In genomic region chr17:29552162-29552732, GRCm38 (mm10) we compare ENCODE assay signal across 7 mouse cellular contexts. TPM values are rescaled to one million over a fixed set of nuclear protein-coding genes. Genes with fewer than 3 reads are reported as not detected.
DNase-seq lines count a peak whose midpoint lies in the region; ATAC-seq and TF ChIP-seq lines count a peak whose summit lies in the region.

Gene Tmem217, minus strand, starts transcription at chr17:29552385.

- peaks cover 12% of the 10 kb centered on the region for H3K79me2 ChIP-seq in CH12.LX (replicated peaks; ENCODE audit: control insufficient read depth, extremely low read depth, insufficient read depth, poor library complexity, severe bottlenecking)
- peaks cover 21% of the 10 kb centered on the region for H3K79me2 ChIP-seq in myocyte (ENCODE audit: control insufficient read depth, insufficient read depth)

- peak; percentile 17 for TF ChIP-seq RAD21 in CH12.LX (IDR thresholded peaks at IDR 0.05; ENCODE audit: low read depth, low read length)

- TF ChIP-seq CTCF in kidney, adult 2 months (conservative IDR thresholded peaks at IDR 0.05; ENCODE audit: insufficient read depth, insufficient read length, low read depth, low read length), result no peak
- TF ChIP-seq CTCF in CH12.LX (conservative IDR thresholded peaks at IDR 0.05 in 1 of 2, IDR thresholded peaks at IDR 0.05 in 1 of 2; ENCODE audit: low read depth in 2 of 2, low read length in 2 of 2), result peak in 1 of 2 experiments; percentile 51; a peak in 2 of 4 replicates

- no peak within 1 kb of the TSS for H3K9ac ChIP-seq in kidney, embryonic 15.5 days
- peak within 1 kb of the TSS; percentile 28; the same call in 1 of the 2 replicates for H3K9ac ChIP-seq in CH12.LX (ENCODE audit: insufficient read depth, low read depth)
- H3K9ac ChIP-seq in embryonic facial prominence, embryonic 15.5 days, result no peak within 1 kb of the TSS

- no peak for TF ChIP-seq EP300 in CH12.LX (IDR thresholded peaks at IDR 0.05; ENCODE audit: low read length)

- H3K4me1 ChIP-seq in kidney, embryonic 15.5 days, result peaks cover 37% of the 10 kb centered on the region
- H3K4me1 ChIP-seq in kidney, adult 2 months (ENCODE audit: control insufficient read depth, insufficient read depth, low read length), result peaks cover 18% of the 10 kb centered on the region; the same call in 1 of the 2 replicates
- peaks cover 4 to 36% of the 10 kb centered on the region in 2 experiments; a peak in 3 of 4 replicates for H3K4me1 ChIP-seq in CH12.LX (ENCODE audit: control insufficient read depth in 1 of 2, insufficient read depth in 2 of 2)
- peaks cover 25% of the 10 kb centered on the region for H3K4me1 ChIP-seq in embryonic facial prominence, embryonic 15.5 days

- dilution Hi-C loops in CH12.LX (cut with MboI; ENCODE audit: extremely low pct_ligation_motif_present, extremely low pct_unique_long_range_greater_than_20kb, low sequenced_read_pairs), result no loop called here

- 78% methylated on average over 5 of the region's 5 CpGs for WGBS in kidney, embryonic 15.5 days
- 67% methylated on average over 5 of the region's 5 CpGs for WGBS in kidney, adult 2 months
- WGBS in embryonic facial prominence, embryonic 15.5 days, result 90% methylated on average over 5 of the region's 5 CpGs

- 0 out of 2 replicates have a peak within 1 kb of the TSS, but pooled peaks have one; percentile 77 for H3K27ac ChIP-seq in kidney, embryonic 15.5 days
- no peak within 1 kb of the TSS for H3K27ac ChIP-seq in kidney, adult 2 months (ENCODE audit: insufficient read depth, low read depth, low read length)
- no peak within 1 kb of the TSS for H3K27ac ChIP-seq in CH12.LX (ENCODE audit: insufficient read depth, low read depth)
- no peak within 1 kb of the TSS for H3K27ac ChIP-seq in embryonic facial prominence, embryonic 15.5 days (replicated peaks)

- H3K4me3 ChIP-seq in kidney, embryonic 15.5 days (replicated peaks), result peak within 1 kb of the TSS; percentile 92; the same call in 1 of the 2 replicates
- H3K4me3 ChIP-seq in kidney, adult 2 months (ENCODE audit: insufficient read depth, low read depth, low read length), result no peak within 1 kb of the TSS
- H3K4me3 ChIP-seq in CH12.LX (replicated peaks in 1 of 3; ENCODE audit: low read depth in 2 of 3, low read length in 2 of 3, poor library complexity in 1 of 3) (peak within 1 kb of the TSS in 2 of 3 experiments; percentile 33 to 99), myocyte (peak within 1 kb of the TSS; percentile 73)
- H3K4me3 ChIP-seq in embryonic facial prominence, embryonic 15.5 days (replicated peaks), result no peak within 1 kb of the TSS

- H3ac ChIP-seq in myocyte (ENCODE audit: control insufficient read depth, insufficient read length), result no peak within 1 kb of the TSS

- TF ChIP-seq POLR2A in kidney, adult 2 months (IDR thresholded peaks at IDR 0.05; ENCODE audit: low read depth, low read length), result no peak
- TF ChIP-seq POLR2A in CH12.LX (IDR thresholded peaks at IDR 0.05; ENCODE audit: low read depth, low read length) (no peak), myocyte (IDR thresholded peaks at IDR 0.05; ENCODE audit: insufficient read length, low read depth) (no peak)

- H3K4me2 ChIP-seq in kidney, embryonic 15.5 days, result peak within 1 kb of the TSS; percentile 77
- H3K4me2 ChIP-seq in CH12.LX (ENCODE audit: insufficient read depth, low read depth, poor library complexity, severe bottlenecking), result peak within 1 kb of the TSS; percentile 76
- H3K4me2 ChIP-seq in embryonic facial prominence, embryonic 15.5 days (replicated peaks), result peak within 1 kb of the TSS; percentile 90; the same call in 1 of the 2 replicates
- peak within 1 kb of the TSS; percentile 92 for H3K4me2 ChIP-seq in myocyte (ENCODE audit: low read depth)

- no peaks in the 10 kb centered on the region for H3K9me3 ChIP-seq in kidney, embryonic 15.5 days (replicated peaks)
- no peaks in the 10 kb centered on the region for H3K9me3 ChIP-seq in CH12.LX (replicated peaks; ENCODE audit: low read length)
- no peaks in the 10 kb centered on the region for H3K9me3 ChIP-seq in embryonic facial prominence, embryonic 15.5 days (replicated peaks)

- DNase-seq in kidney, adult 2 months, result no peak
- no peak for DNase-seq in CH12.LX (ENCODE audit: extremely low read depth)
- DNase-seq in retina, embryonic 14.5 days (ENCODE audit: low spot score), result no peak
- no peak for DNase-seq in cerebellum, postnatal 25 days

- ATAC-seq in kidney, embryonic 15.5 days (replicated peaks; ENCODE audit: low FRiP score), result no peak
- ATAC-seq in embryonic facial prominence, embryonic 15.5 days (ENCODE audit: insufficient number of reproducible peaks, low FRiP score, low TSS enrichment, low read depth), result no peak

- in situ Hi-C loops in CH12.LX (cut with MboI; ENCODE audit: low pct_ligation_motif_present, low pct_unique_long_range_greater_than_20kb, low sequenced_read_pairs), result loop anchor here (5.0 kb wide), 1 partner anchor 50 kb away; no protein-coding TSS in a partner anchor

- no peaks in the 10 kb centered on the region for H3K36me3 ChIP-seq in kidney, embryonic 15.5 days
- H3K36me3 ChIP-seq in kidney, adult 2 months (ENCODE audit: control insufficient read depth, insufficient read depth, low read length), result no peaks in the 10 kb centered on the region
- peaks cover 0 to 32% of the 10 kb centered on the region in 2 experiments for H3K36me3 ChIP-seq in CH12.LX (replicated peaks in 1 of 2; ENCODE audit: control insufficient read depth in 1 of 2, insufficient read depth in 1 of 2, low read length in 1 of 2)
- no peaks in the 10 kb centered on the region for H3K36me3 ChIP-seq in embryonic facial prominence, embryonic 15.5 days
- no peaks in the 10 kb centered on the region for H3K36me3 ChIP-seq in myocyte (ENCODE audit: control insufficient read depth, insufficient read depth)

- H3K27me3 ChIP-seq in kidney, embryonic 15.5 days, result no peaks in the 10 kb centered on the region
- H3K27me3 ChIP-seq in kidney, adult 2 months (replicated peaks; ENCODE audit: control insufficient read depth, insufficient read depth, low read length), result no peaks in the 10 kb centered on the region
- H3K27me3 ChIP-seq in CH12.LX (replicated peaks), result no peaks in the 10 kb centered on the region
- H3K27me3 ChIP-seq in embryonic facial prominence, embryonic 15.5 days, result no peaks in the 10 kb centered on the region
- no peaks in the 10 kb centered on the region for H3K27me3 ChIP-seq in myocyte (ENCODE audit: control insufficient read depth, insufficient read depth, insufficient read length)

TF ChIP-seq in CH12.LX, 34 proteins besides CTCF, POLR2A, EP300 and RAD21:
- TF ChIP-seq SMC3 (IDR thresholded peaks at IDR 0.05; ENCODE audit: low read depth, low read length) (peak; percentile 14; the same call in 1 of the 2 replicates), NELFE (IDR thresholded peaks at IDR 0.05; ENCODE audit: low read depth, low read length) (no peak), IRF4 (IDR thresholded peaks at IDR 0.05; ENCODE audit: low read depth, low read length) (0 out of 2 replicates have a peak, but pooled peaks have one; percentile 19)

TF ChIP-seq in myocyte, 11 proteins besides CTCF, POLR2A, EP300 and RAD21:
- no peak for TF ChIP-seq TCF3 (IDR thresholded peaks at IDR 0.05; ENCODE audit: insufficient read length, low read depth)
- no peak for TF ChIP-seq USF1 (IDR thresholded peaks at IDR 0.05; ENCODE audit: low read depth)
- no peak for TF ChIP-seq CEBPB (IDR thresholded peaks at IDR 0.05; ENCODE audit: insufficient read depth, poor library complexity, severe bottlenecking)
- TF ChIP-seq SRF (IDR thresholded peaks at IDR 0.05; ENCODE audit: control insufficient read depth, insufficient read length, low read depth), result no peak
- TF ChIP-seq REST (IDR thresholded peaks at IDR 0.05; ENCODE audit: insufficient read depth, insufficient read length), result no peak
- TF ChIP-seq MYOD1 (IDR thresholded peaks at IDR 0.05; ENCODE audit: control insufficient read depth in 1 of 3, insufficient read length in 2 of 3, low read depth in 2 of 3), result no peak
- TF ChIP-seq POLR2AphosphoS2 (IDR thresholded peaks at IDR 0.05; ENCODE audit: insufficient read length, low read depth), result no peak
- no peak for TF ChIP-seq MYOG (IDR thresholded peaks at IDR 0.05; ENCODE audit: control insufficient read depth in 1 of 3, insufficient read depth in 1 of 3, insufficient read length in 2 of 3, low read depth in 2 of 3)
- no peak for TF ChIP-seq MAX (IDR thresholded peaks at IDR 0.05; ENCODE audit: low read depth)
- no peak for TF ChIP-seq E2F4 (IDR thresholded peaks at IDR 0.05; ENCODE audit: insufficient read depth)
- no peak for TF ChIP-seq TCF12 (IDR thresholded peaks at IDR 0.05; ENCODE audit: insufficient read depth, poor library complexity, severe bottlenecking)
TF ChIP-seq in myocyte: peak in this region for 0.

RNA-seq across cellular contexts. Expression of gene Tmem217, which starts in this region (rescaled TPM):
- 0.80 and 1.2 TPM in 2 replicates for polyA plus RNA-seq in kidney, embryonic 15.5 days (2015; fragmentation: Nextera tagmentation; extraction: Ambion mirVana)
- polyA plus RNA-seq in kidney, adult 2 months (2012; rRNA removed), result 1.3 and 1.7 TPM in 2 replicates
- total RNA-seq in CH12.LX (2012; rRNA removed), result 0.76 and 0.97 TPM in 2 replicates
- total RNA-seq in CH12.LX (2014; rRNA removed), result not detected in 2 replicates
- polyA plus RNA-seq in CH12.LX (2012; ENCODE audit: insufficient read length, low read depth), result 0.26 TPM in 1 of 2 replicates, not detected in the other
- polyA plus RNA-seq in embryonic facial prominence, embryonic 15.5 days (2015; fragmentation: Nextera tagmentation; extraction: Ambion mirVana), result 0.95 and 1.6 TPM in 2 replicates
- not detected for polyA plus RNA-seq in myocyte (2012; fragmentation: generic; extraction: Trizol)

Comparison
In these comparisons a context has a peak if more than half of its experiments do, and no peak if none do; other contexts are left out.
1. H3K4me3 ChIP-seq: peak in kidney, embryonic 15.5 days (single experiment), CH12.LX (2 of 3) and myocyte (single experiment); none in kidney, adult 2 months (single experiment) and embryonic facial prominence, embryonic 15.5 days (single experiment).
2. Peak in every context shown above with its lines, with median percentiles within 50 percentile points of each other: H3K4me2 ChIP-seq.